Mouse (Mus musculus) myocyte (in vitro differentiated cells): ENCODE results near the gene Gm1043. TPM values are rescaled to one million over a fixed set of nuclear protein-coding genes. Genes with fewer than 3 reads are reported as not detected.

Experiments used
- H3K27me3 ChIP-seq: one replicate; pipeline ENCODE4 v1.6.1; 2011; ENCODE audit not compliant: control insufficient read depth, insufficient read depth, insufficient read length
- H3K36me3 ChIP-seq: one replicate; pipeline ENCODE4 v1.6.1; 2011; ENCODE audit not compliant: control insufficient read depth, insufficient read depth
- H3K4me2 ChIP-seq: one replicate; pipeline ENCODE4 v1.6.1; 2011; ENCODE audit warnings: low read depth, control low read depth
- H3K4me3 ChIP-seq: one replicate; pipeline ENCODE4 v1.5.1; 2011; ENCODE audit warnings: mild to moderate bottlenecking, control low read depth, moderate library complexity
- H3K79me2 ChIP-seq: one replicate; pipeline ENCODE4 v1.6.1; 2011; ENCODE audit not compliant: control insufficient read depth, insufficient read depth
- H3ac ChIP-seq: one replicate; pipeline ENCODE4 v1.6.1; 2011; ENCODE audit not compliant: control insufficient read depth, insufficient read length
- CEBPB ChIP-seq: IDR thresholded peaks from 2 replicates; pipeline ENCODE4 v1.6.1; 2011; ENCODE audit warnings: mild to moderate bottlenecking, moderate library complexity; ENCODE audit not compliant: poor library complexity, insufficient read depth, severe bottlenecking
- E2F4 ChIP-seq: IDR thresholded peaks from one replicate; pipeline ENCODE4 v1.6.1; 2011; ENCODE audit warnings: mild to moderate bottlenecking, control low read depth, moderate library complexity; ENCODE audit not compliant: insufficient read depth
- MAX ChIP-seq: IDR thresholded peaks from one replicate; pipeline ENCODE4 v1.6.1; 2011; ENCODE audit warnings: low read depth, mild to moderate bottlenecking, control low read depth
- MYOD1 ChIP-seq, 3 experiments: IDR thresholded peaks; one replicate each; pipeline ENCODE4 v1.6.1; 2011; ENCODE audit warnings: control low read depth in 2 of 3, low read depth in 2 of 3, mild to moderate bottlenecking in 2 of 3, moderate library complexity in 1 of 3; ENCODE audit not compliant: insufficient read length in 2 of 3, control insufficient read depth in 1 of 3
- MYOG ChIP-seq, 3 experiments: IDR thresholded peaks; one replicate each; pipeline ENCODE4 v1.6.1; 2011; ENCODE audit warnings: control low read depth in 2 of 3, low read depth in 2 of 3, mild to moderate bottlenecking in 2 of 3; ENCODE audit not compliant: insufficient read length in 2 of 3, control insufficient read depth in 1 of 3, insufficient read depth in 1 of 3
- POLR2A ChIP-seq: IDR thresholded peaks from one replicate; pipeline ENCODE4 v1.6.1; 2011; ENCODE audit warnings: low read depth, mild to moderate bottlenecking, control low read depth, moderate library complexity; ENCODE audit not compliant: insufficient read length
- POLR2AphosphoS2 ChIP-seq: IDR thresholded peaks from one replicate; pipeline ENCODE4 v1.6.1; 2011; ENCODE audit warnings: low read depth, control low read depth; ENCODE audit not compliant: insufficient read length
- REST ChIP-seq: IDR thresholded peaks from one replicate; pipeline ENCODE4 v1.6.1; 2011; ENCODE audit warnings: mild to moderate bottlenecking, control low read depth, moderate library complexity; ENCODE audit not compliant: insufficient read depth, insufficient read length
- SRF ChIP-seq: IDR thresholded peaks from one replicate; pipeline ENCODE4 v1.6.1; 2011; ENCODE audit warnings: low read depth; ENCODE audit not compliant: control insufficient read depth, insufficient read length
- TCF12 ChIP-seq: IDR thresholded peaks from one replicate; pipeline ENCODE4 v1.6.1; 2011; ENCODE audit warnings: mild to moderate bottlenecking, control low read depth; ENCODE audit not compliant: poor library complexity, insufficient read depth, severe bottlenecking
- TCF3 ChIP-seq: IDR thresholded peaks from one replicate; pipeline ENCODE4 v1.6.1; 2011; ENCODE audit warnings: low read depth, control low read depth; ENCODE audit not compliant: insufficient read length
- USF1 ChIP-seq: IDR thresholded peaks from one replicate; pipeline ENCODE4 v1.6.1; 2011; ENCODE audit warnings: low read depth, mild to moderate bottlenecking, control low read depth, moderate library complexity
- polyA plus RNA-seq: library from polyadenylated mRNA; unstranded; fragments of >200 nt; fragmentation: generic; extraction: Trizol; gene quantifications from one replicate; pipeline ENCODE4 v1.2.1, GENCODE M21; 2012; ENCODE audit warnings: missing spikeins

Gm1043 gene
- polyA plus RNA-seq, 1 experiment, result not detected

GRCm38 (mm10) chr5:37083850-37084249, 1.3 kb upstream of the Gm1043 start:
- Histone ChIP-seq H3K27me3 (peaks cover 23% of the 10 kb centered on the region), H3K79me2 (no peaks in the 10 kb centered on the region), H3K36me3 (no peaks in the 10 kb centered on the region), H3K4me2 (no peak overlapping the region), H3ac (no peak overlapping the region), H3K4me3 (no peak overlapping the region)
- TF ChIP-seq MYOD1 (IDR thresholded peaks at IDR 0.05; ENCODE audit: control insufficient read depth in 1 of 3, insufficient read length in 2 of 3, low read depth in 2 of 3) (no peak), CEBPB (no peak), POLR2AphosphoS2 (no peak), MAX (no peak)

GRCm38 (mm10) chr5:37085918-37086317, 748 bp downstream of the Gm1043 start:
- peaks cover 35% of the 10 kb centered on the region for H3K27me3 ChIP-seq
- no peak overlapping the region for H3K4me3 ChIP-seq
- no peak overlapping the region for H3ac ChIP-seq
- no peak overlapping the region for H3K4me2 ChIP-seq
- no peaks in the 10 kb centered on the region for H3K79me2 ChIP-seq
- no peaks in the 10 kb centered on the region for H3K36me3 ChIP-seq
- TF ChIP-seq MYOG (IDR thresholded peaks at IDR 0.05; ENCODE audit: control insufficient read depth in 1 of 3, insufficient read depth in 1 of 3, insufficient read length in 2 of 3, low read depth in 2 of 3) (peak in 2 of 3 experiments; percentile 24 to 68), CEBPB (no peak), USF1 (peak; percentile 56)

GRCm38 (mm10) chr5:37087786-37088185, 2.6 kb downstream of the Gm1043 start:
- H3K27me3 ChIP-seq, result peaks cover 49% of the 10 kb centered on the region

GRCm38 (mm10) chr5:37088342-37089108, 3.4 kb downstream of the Gm1043 start:
- Histone ChIP-seq H3K79me2 (no peaks in the 10 kb centered on the region), H3ac (no peak overlapping the region), H3K36me3 (no peaks in the 10 kb centered on the region), H3K4me2 (peak overlapping the region; percentile 42), H3K4me3 (no peak overlapping the region), H3K27me3 (peaks cover 53% of the 10 kb centered on the region)
- TF ChIP-seq POLR2A (no peak), E2F4 (no peak), POLR2AphosphoS2 (no peak), TCF12 (no peak), MYOD1 (IDR thresholded peaks at IDR 0.05; ENCODE audit: control insufficient read depth in 1 of 3, insufficient read length in 2 of 3, low read depth in 2 of 3) (no peak), MYOG (IDR thresholded peaks at IDR 0.05; ENCODE audit: control insufficient read depth in 1 of 3, insufficient read depth in 1 of 3, insufficient read length in 2 of 3, low read depth in 2 of 3) (no peak), SRF (no peak), USF1 (no peak), TCF3 (no peak), CEBPB (no peak), REST (no peak), MAX (no peak)

More at GRCm38 (mm10) chr5:37087786-37088185, 2.6 kb downstream of the Gm1043 start:
- Histone ChIP-seq H3K36me3 (no peaks in the 10 kb centered on the region), H3K4me3 (no peak overlapping the region), H3K4me2 (no peak overlapping the region), H3ac (no peak overlapping the region), H3K79me2 (no peaks in the 10 kb centered on the region)
- no peak for TF ChIP-seq MAX
- TF ChIP-seq MYOD1 (IDR thresholded peaks at IDR 0.05; ENCODE audit: control insufficient read depth in 1 of 3, insufficient read length in 2 of 3, low read depth in 2 of 3), result no peak
- TF ChIP-seq POLR2AphosphoS2, result no peak
- TF ChIP-seq MYOG (IDR thresholded peaks at IDR 0.05; ENCODE audit: control insufficient read depth in 1 of 3, insufficient read depth in 1 of 3, insufficient read length in 2 of 3, low read depth in 2 of 3), result no peak
- no peak for TF ChIP-seq USF1
- no peak for TF ChIP-seq POLR2A
- TF ChIP-seq TCF12, result no peak
- no peak for TF ChIP-seq E2F4
- TF ChIP-seq SRF, result no peak
- no peak for TF ChIP-seq REST
- TF ChIP-seq TCF3, result no peak
- TF ChIP-seq CEBPB, result no peak

GRCm38 (mm10) chr5:37091171-37091628, 6.0 kb downstream of the Gm1043 start:
- TF ChIP-seq USF1 (no peak), MYOD1 (IDR thresholded peaks at IDR 0.05; ENCODE audit: control insufficient read depth in 1 of 3, insufficient read length in 2 of 3, low read depth in 2 of 3) (no peak), TCF3 (no peak), REST (no peak), MYOG (IDR thresholded peaks at IDR 0.05; ENCODE audit: control insufficient read depth in 1 of 3, insufficient read depth in 1 of 3, insufficient read length in 2 of 3, low read depth in 2 of 3) (no peak), E2F4 (no peak)
- H3K36me3 ChIP-seq, result no peaks in the 10 kb centered on the region
- H3K79me2 ChIP-seq, result no peaks in the 10 kb centered on the region
- no peak overlapping the region for H3K4me3 ChIP-seq
- peaks cover 35% of the 10 kb centered on the region for H3K27me3 ChIP-seq
- H3ac ChIP-seq, result no peak overlapping the region
- no peak overlapping the region for H3K4me2 ChIP-seq
